Mouse (Mus musculus) layer of hippocampus, postnatal 25 days (tissue): ENCODE data around the gene Zfp385b. TPM values are rescaled to one million over a fixed set of nuclear protein-coding genes. Genes with fewer than 3 reads are reported as not detected.
A peak's percentile ranks its signal among the peaks of the same experiment; 100 is the strongest.

Source experiments
- DNase-seq, 2 experiments: peaks; one replicate each; pipeline ENCODE4 v3.0.0; 2022; ENCODE audit warnings: mixed read lengths in 2 of 2, low spot score in 1 of 2; ENCODE audit errors: extremely low spot score in 1 of 2
- total RNA-seq, 2 experiments: library from RNA; stranded (reverse); gene quantifications; 2 replicates each; pipeline ENCODE4 v1.2.3; 2021

Gene Zfp385b
- total RNA-seq, 2 experiments from 2014 or later: 47.4 to 49.1 TPM

DNA sequence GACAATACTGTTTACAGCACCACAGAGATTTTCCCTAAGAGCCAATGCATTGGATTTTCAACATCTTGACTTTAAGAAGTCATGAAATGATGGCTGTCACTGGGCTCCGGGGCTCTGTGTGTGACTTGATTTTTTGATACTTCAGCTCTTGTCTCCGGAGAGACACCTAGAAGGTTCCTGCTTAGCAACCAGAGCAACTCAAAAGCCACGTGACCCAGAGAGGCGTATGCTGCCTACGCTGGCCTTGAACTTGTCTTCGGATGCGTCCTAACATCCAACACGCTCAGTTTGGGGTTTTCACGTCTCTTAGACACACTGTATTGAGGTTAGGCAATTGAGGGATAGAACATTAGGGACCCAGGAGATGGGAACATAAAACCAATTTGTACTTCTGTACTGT lies 407.3 kb downstream of the Zfp385b start:
- DNase-seq: no peak

GRCm38 (mm10) chr2:77411612-77412011 lies 407.8 kb downstream of the Zfp385b start:
- DNase-seq: no peak

GRCm38 (mm10) chr2:77409521-77410135 lies 409.8 kb downstream of the Zfp385b start:
- no peak for DNase-seq

DNA sequence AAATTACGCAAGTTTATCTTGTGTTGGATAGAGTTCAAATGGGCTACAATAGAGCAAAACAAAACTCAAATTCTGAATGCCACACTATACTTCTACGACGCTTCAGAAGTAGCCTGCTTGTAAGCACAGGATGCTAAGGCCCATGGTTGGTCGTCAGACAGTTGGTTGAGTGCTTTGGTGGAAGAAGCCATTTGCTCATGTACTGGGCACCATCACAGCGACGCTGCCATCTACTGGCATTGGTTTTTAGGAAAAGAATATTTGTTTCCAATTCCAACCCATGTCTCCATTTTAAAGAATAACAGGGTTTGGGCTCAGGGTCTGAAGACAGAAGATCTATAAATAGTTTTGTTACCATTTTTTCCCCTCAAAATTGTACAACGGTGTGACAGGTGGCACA lies 410.5 kb downstream of the Zfp385b start:
- no peak for DNase-seq

DNA sequence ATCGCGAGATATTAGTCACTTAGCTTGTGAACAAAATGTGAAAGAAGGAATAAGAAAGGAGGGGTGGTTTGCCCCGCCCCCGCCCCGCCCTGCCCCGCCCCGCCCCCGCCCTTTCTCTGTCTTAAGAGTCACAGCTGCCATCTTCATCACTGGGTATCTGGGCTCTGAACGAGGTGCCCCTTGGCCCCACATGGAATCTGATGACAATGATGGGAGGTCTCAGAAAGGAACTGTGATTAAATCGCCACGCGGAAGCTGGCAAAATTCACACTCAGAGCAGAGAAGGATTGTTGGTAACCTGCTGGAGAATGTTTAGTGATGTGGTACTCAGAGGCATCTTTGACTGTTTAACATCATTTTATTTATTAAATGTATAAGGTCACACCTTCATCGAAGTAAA lies 417.1 kb downstream of the Zfp385b start:
- DNase-seq: no peak

GRCm38 (mm10) chr2:77401438-77402235 lies 417.8 kb downstream of the Zfp385b start:
- peak in 1 of 2 experiments; percentile 26 for DNase-seq

- DNase-seq: no peak
Measured at GRCm38 (mm10) chr2:77393881-77394280, 425.6 kb downstream of the Zfp385b start.

DNA sequence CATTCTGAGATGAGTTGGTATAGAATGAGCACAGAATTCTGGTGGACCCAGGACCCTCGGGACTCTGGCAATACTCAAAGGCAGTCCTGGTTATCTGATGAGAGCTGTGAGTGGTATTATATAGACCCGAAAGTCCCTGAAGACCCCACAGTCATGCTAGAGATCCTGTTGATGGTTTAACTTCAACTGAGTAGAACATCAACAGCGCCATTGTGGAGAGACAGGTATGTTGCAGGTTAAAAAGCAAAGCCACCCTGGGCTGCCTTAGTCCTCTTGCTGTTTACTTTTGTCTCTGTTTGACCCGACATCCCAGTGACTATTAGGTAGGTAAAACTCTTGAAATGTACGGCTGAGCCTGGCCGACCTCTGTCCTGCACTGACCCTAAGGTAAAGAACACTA lies 431.3 kb downstream of the Zfp385b start:
- no peak for DNase-seq

DNA sequence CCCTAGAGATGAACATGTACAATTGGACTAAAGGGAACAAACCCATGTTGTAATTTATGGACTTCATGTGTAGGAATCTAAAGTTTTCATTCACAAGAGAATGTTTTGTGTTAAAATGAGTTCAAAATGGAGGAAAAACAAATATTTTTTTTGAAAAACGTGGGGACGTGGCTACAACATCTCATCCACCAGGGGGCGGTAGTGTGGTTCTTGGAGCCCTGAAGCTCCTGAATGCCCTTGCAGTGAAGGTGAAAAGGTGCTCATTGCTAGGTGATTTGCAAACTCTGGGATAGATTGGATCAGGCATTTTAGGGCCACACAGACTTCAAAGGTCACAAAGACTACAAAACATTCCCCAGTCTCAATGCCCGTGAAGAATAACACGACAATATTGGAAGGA lies 432.9 kb downstream of the Zfp385b start:
- peak in 1 of 2 experiments; percentile 74 for DNase-seq

GRCm38 (mm10) chr2:77382766-77383165 lies 436.7 kb downstream of the Zfp385b start:
- DNase-seq: no peak

- DNase-seq: no peak
Measured at GRCm38 (mm10) chr2:77379907-77380306, 439.5 kb downstream of the Zfp385b start.

- DNase-seq: no peak
Measured at GRCm38 (mm10) chr2:77379332-77379731, 440.1 kb downstream of the Zfp385b start.

- DNase-seq: no peak
Measured at GRCm38 (mm10) chr2:77376823-77377222, 442.6 kb downstream of the Zfp385b start.

DNA sequence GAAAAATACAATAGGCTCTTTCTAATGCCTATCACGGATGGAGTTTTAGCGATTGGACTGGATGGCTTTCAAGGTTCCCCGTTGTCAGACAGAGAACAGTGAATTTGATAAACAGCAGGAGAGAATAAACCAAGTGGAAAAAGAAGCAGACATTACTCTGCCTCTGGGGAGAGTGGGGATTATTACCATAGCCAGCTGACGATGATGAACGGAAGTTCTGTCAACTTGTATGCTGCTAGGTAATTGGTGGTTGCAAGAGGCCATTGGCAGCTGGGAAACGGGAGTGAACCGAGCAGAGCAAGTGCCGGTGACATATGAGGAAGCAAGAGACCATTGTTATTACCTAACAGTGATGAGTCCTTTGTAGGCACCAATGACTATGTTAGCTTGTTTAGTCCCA lies 444.3 kb downstream of the Zfp385b start:
- DNase-seq: no peak

- DNase-seq: no peak
Measured at GRCm38 (mm10) chr2:77369174-77369573, 450.3 kb downstream of the Zfp385b start.

Other genes starting within 250 kb of the Zfp385b start
- 10 to 100 TPM; 26.3 to 27.9 TPM for gene Cwc22, start 126.7 kb upstream of the Zfp385b start, total RNA-seq